Mouse (Mus musculus): ENCODE results near the gene Mif4gd. TPM values are rescaled to one million over a fixed set of nuclear protein-coding genes. Genes with fewer than 3 reads are reported as not detected.

Mif4gd gene
- total and polyA plus RNA-seq, 3 experiments = 143 to 177 (median 174) TPM

GRCm38 (mm10) chr11:115649706-115650105 is 36.9 kb upstream of the Mif4gd start:
- dilution Hi-C loops (cut with MboI; ENCODE audit: extremely low pct_ligation_motif_present, extremely low pct_unique_long_range_greater_than_20kb, low sequenced_read_pairs) = no loop called here
- DNase-seq (ENCODE audit: extremely low read depth) = no peak
- in situ Hi-C loops (cut with MboI; ENCODE audit: low pct_ligation_motif_present, low pct_unique_long_range_greater_than_20kb, low sequenced_read_pairs) = loop anchor here (25.0 kb wide), 1 partner anchor 763 kb away; the partner anchor contains the start of gene Rnf157

DNA sequence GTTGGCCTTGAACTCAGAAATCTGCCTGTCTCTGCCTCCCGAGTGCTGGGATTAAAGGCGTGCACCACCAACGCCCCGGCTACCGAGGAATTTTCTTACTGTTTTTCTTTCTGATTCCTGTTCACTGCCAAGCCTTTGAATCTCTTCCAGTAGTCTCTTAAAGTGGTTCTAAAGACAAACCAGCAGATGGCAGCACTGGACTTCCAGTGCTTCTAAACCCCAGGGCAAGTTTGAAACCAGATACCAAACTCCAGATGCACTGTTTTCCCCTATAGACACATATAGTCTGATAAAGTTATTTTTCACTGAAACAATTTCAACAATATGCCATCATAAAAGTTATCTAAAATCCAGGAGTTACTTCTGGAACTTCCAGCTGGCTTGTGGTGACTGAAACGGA is 34.7 kb upstream of the Mif4gd start:
- peaks cover 59 to 63% of the 10 kb centered on the region in 2 experiments for H3K36me3 ChIP-seq (replicated peaks in 1 of 2; ENCODE audit: control insufficient read depth in 1 of 2, insufficient read depth in 1 of 2, low read length in 1 of 2)
- DNase-seq (ENCODE audit: extremely low read depth) = peak; percentile 94

More at GRCm38 (mm10) chr11:115649706-115650105, 36.9 kb upstream of the Mif4gd start:
- H3K4me2 ChIP-seq (ENCODE audit: insufficient read depth, low read depth, poor library complexity, severe bottlenecking) = no peak overlapping the region
- peak overlapping the region in 1 of 3 experiments; percentile 43 for H3K4me3 ChIP-seq (replicated peaks in 1 of 3; ENCODE audit: low read depth in 2 of 3, low read length in 2 of 3, poor library complexity in 1 of 3)
- H3K9me3 ChIP-seq (replicated peaks; ENCODE audit: low read length) = no peaks in the 10 kb centered on the region
- no peaks in the 10 kb centered on the region for H3K27me3 ChIP-seq (replicated peaks)
- no peak overlapping the region for H3K9ac ChIP-seq (ENCODE audit: insufficient read depth, low read depth)
- peaks cover 71 to 76% of the 10 kb centered on the region in 2 experiments for H3K36me3 ChIP-seq (replicated peaks in 1 of 2; ENCODE audit: control insufficient read depth in 1 of 2, insufficient read depth in 1 of 2, low read length in 1 of 2)
- H3K27ac ChIP-seq (ENCODE audit: insufficient read depth, low read depth) = peak overlapping the region; percentile 34
- TF ChIP-seq NRF1 (IDR thresholded peaks at IDR 0.05; ENCODE audit: low read depth, low read length) (no peak), MAX (IDR thresholded peaks at IDR 0.05; ENCODE audit: low read length) (no peak), GABPA (IDR thresholded peaks at IDR 0.05; ENCODE audit: insufficient replicate concordance, low read depth, low read length) (no peak), SIN3A (IDR thresholded peaks at IDR 0.05; ENCODE audit: low read length) (no peak), NELFE (IDR thresholded peaks at IDR 0.05; ENCODE audit: low read depth, low read length) (no peak), E2F4 (IDR thresholded peaks at IDR 0.05; ENCODE audit: insufficient replicate concordance, low read depth, low read length) (no peak), MAZ (IDR thresholded peaks at IDR 0.05; ENCODE audit: low read depth, low read length) (no peak), POLR2AphosphoS2 (IDR thresholded peaks at IDR 0.05; ENCODE audit: low read depth, low read length) (no peak), CHD1 (IDR thresholded peaks at IDR 0.05; ENCODE audit: low read depth, low read length) (no peak), USF1 (IDR thresholded peaks at IDR 0.05; ENCODE audit: low read depth, low read length) (no peak), TBP (conservative IDR thresholded peaks at IDR 0.05; ENCODE audit: low read depth, low read length) (no peak), IRF4 (IDR thresholded peaks at IDR 0.05; ENCODE audit: low read depth, low read length) (no peak), MXI1 (IDR thresholded peaks at IDR 0.05; ENCODE audit: low read depth, low read length) (no peak), ELF1 (IDR thresholded peaks at IDR 0.05; ENCODE audit: low read depth, low read length) (no peak), EP300 (IDR thresholded peaks at IDR 0.05; ENCODE audit: low read length) (no peak)
- H3K4me1 ChIP-seq (ENCODE audit: control insufficient read depth in 1 of 2, insufficient read depth in 2 of 2) = peaks cover 25 to 95% of the 10 kb centered on the region in 2 experiments
- H3K79me2 ChIP-seq (replicated peaks; ENCODE audit: control insufficient read depth, extremely low read depth, insufficient read depth, poor library complexity, severe bottlenecking) = peaks cover 64% of the 10 kb centered on the region

More for the DNA sequence above, 34.7 kb upstream of the Mif4gd start:
- H3K4me3 ChIP-seq (replicated peaks in 1 of 3; ENCODE audit: low read depth in 2 of 3, low read length in 2 of 3, poor library complexity in 1 of 3) = peak overlapping the region in 1 of 3 experiments; percentile 35
- no peak overlapping the region; the same call in 1 of the 2 replicates for H3K9ac ChIP-seq (ENCODE audit: insufficient read depth, low read depth)
- H3K27ac ChIP-seq (ENCODE audit: insufficient read depth, low read depth) = peak overlapping the region; percentile 87; the same call in 1 of the 2 replicates
- no peaks in the 10 kb centered on the region for H3K27me3 ChIP-seq (replicated peaks)
- H3K79me2 ChIP-seq (replicated peaks; ENCODE audit: control insufficient read depth, extremely low read depth, insufficient read depth, poor library complexity, severe bottlenecking) = peaks cover 53% of the 10 kb centered on the region
- no peak overlapping the region; the same call in 1 of the 2 replicates for H3K4me2 ChIP-seq (ENCODE audit: insufficient read depth, low read depth, poor library complexity, severe bottlenecking)
- in situ Hi-C loops (cut with MboI; ENCODE audit: low pct_ligation_motif_present, low pct_unique_long_range_greater_than_20kb, low sequenced_read_pairs) = loop anchor here (25.0 kb wide), 1 partner anchor 765 kb away; the partner anchor contains the start of gene Rnf157
- H3K4me1 ChIP-seq (ENCODE audit: control insufficient read depth in 1 of 2, insufficient read depth in 2 of 2) = peaks cover 32 to 95% of the 10 kb centered on the region in 2 experiments
- 0 out of 2 replicates have a peak, but pooled peaks have one; percentile 14 for TF ChIP-seq NELFE (IDR thresholded peaks at IDR 0.05; ENCODE audit: low read depth, low read length)
- peak; percentile 62; the same call in 1 of the 2 replicates for TF ChIP-seq ZC3H11A (IDR thresholded peaks at IDR 0.05; ENCODE audit: low read depth, low read length)
- TF ChIP-seq MYC (IDR thresholded peaks at IDR 0.05; ENCODE audit: low read depth, low read length) = peak; percentile 57; the same call in 1 of the 2 replicates
- TF ChIP-seq MAFK (IDR thresholded peaks at IDR 0.05; ENCODE audit: insufficient replicate concordance, low read length) = no peak
- no peak for TF ChIP-seq CHD1 (IDR thresholded peaks at IDR 0.05; ENCODE audit: low read depth, low read length)
- peak; percentile 95 for TF ChIP-seq SMC3 (IDR thresholded peaks at IDR 0.05; ENCODE audit: low read depth, low read length)
- TF ChIP-seq SIN3A (IDR thresholded peaks at IDR 0.05; ENCODE audit: low read length) = peak; percentile 43; the same call in 1 of the 2 replicates
- peak; percentile 57 to 95 for TF ChIP-seq CTCF (conservative IDR thresholded peaks at IDR 0.05 in 1 of 2, IDR thresholded peaks at IDR 0.05 in 1 of 2; ENCODE audit: low read depth in 2 of 2, low read length in 2 of 2)
- TF ChIP-seq JUND (conservative IDR thresholded peaks at IDR 0.05; ENCODE audit: low read depth, low read length) = 0 out of 2 replicates have a peak, but pooled peaks have one; percentile 22
- peak; percentile 95 for TF ChIP-seq RAD21 (IDR thresholded peaks at IDR 0.05; ENCODE audit: low read depth, low read length)
- TF ChIP-seq MEF2A (IDR thresholded peaks at IDR 0.05; ENCODE audit: borderline replicate concordance, low read depth, low read length) = 0 out of 2 replicates have a peak, but pooled peaks have one; percentile 3
- TF ChIP-seq GABPA (IDR thresholded peaks at IDR 0.05; ENCODE audit: insufficient replicate concordance, low read depth, low read length) = no peak
- dilution Hi-C loops (cut with MboI; ENCODE audit: extremely low pct_ligation_motif_present, extremely low pct_unique_long_range_greater_than_20kb, low sequenced_read_pairs) = no loop called here
- no peaks in the 10 kb centered on the region for H3K9me3 ChIP-seq (replicated peaks; ENCODE audit: low read length)

All from CH12.LX (cell line).